Mouse (Mus musculus): ENCODE measurements around the gene Cyp2j5. TPM values are rescaled to one million over a fixed set of nuclear protein-coding genes. Genes with fewer than 3 reads are reported as not detected.

Gene Cyp2j5
- not detected in 2 replicates for polyA plus RNA-seq (2016; fragmentation: Nextera tagmentation; extraction: Ambion mirVana)

GRCm38 (mm10) chr4:96663991-96664390 lies at the start of gene Cyp2j5:
Cyp2j5 (minus strand) TSS chr4:96664154.
- no peak for ATAC-seq (ENCODE audit: low FRiP score)

DNA sequence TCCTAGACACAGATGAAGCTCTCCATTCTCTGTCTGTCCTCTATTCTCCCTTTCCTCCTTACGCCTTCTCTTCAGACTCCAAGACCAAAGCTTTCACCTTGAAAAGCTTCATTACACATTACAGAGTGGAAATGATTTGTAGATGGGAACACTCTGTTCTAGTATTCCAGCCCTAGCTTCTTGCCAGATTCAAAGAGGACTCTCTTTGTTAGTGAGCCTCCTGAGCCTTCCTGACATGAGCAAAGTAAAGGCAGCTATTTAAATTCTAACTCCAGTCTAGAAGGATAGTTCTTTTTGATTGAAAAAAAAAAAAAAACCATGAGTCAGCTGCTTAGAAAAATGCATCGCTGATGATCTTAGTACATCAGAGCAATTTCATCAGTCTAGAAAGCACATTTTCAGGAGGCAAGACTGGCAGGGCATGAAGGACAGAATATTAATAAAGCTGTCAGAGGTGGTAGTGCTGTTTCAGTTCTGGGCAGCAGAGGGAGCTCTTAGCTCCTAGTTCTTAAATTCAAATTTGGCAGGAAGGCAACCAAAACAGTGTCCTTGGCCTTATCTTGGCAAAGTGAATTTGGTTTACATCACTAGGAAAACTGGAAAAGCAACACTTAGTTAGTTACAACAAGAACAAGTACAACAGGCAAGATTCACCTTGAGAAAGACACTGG lies 41.5 kb upstream of the Cyp2j5 start:
- 52% methylated on average over 2 of the region's 2 CpGs for WGBS
- Histone ChIP-seq H3K4me1 (no peaks in the 10 kb centered on the region), H3K27me3 (no peaks in the 10 kb centered on the region), H3K27ac (no peak overlapping the region), H3K9me3 (replicated peaks) (no peaks in the 10 kb centered on the region), H3K4me3 (no peak overlapping the region), H3K9ac (no peak overlapping the region), H3K4me2 (replicated peaks) (no peak overlapping the region), H3K36me3 (no peaks in the 10 kb centered on the region)
- ATAC-seq (ENCODE audit: low FRiP score) = no peak

More at GRCm38 (mm10) chr4:96663991-96664390, at the start of gene Cyp2j5:
- WGBS = 93% methylated on average over 2 of the region's 2 CpGs
- Histone ChIP-seq H3K4me3 (no peak within 1 kb of the TSS), H3K4me2 (replicated peaks) (no peak within 1 kb of the TSS), H3K27me3 (no peaks in the 10 kb centered on the region), H3K9ac (no peak within 1 kb of the TSS), H3K4me1 (no peaks in the 10 kb centered on the region), H3K36me3 (no peaks in the 10 kb centered on the region), H3K9me3 (replicated peaks) (no peaks in the 10 kb centered on the region), H3K27ac (no peak within 1 kb of the TSS)

- peak overlapping the region; percentile 42 for H3K27ac ChIP-seq
- no peak overlapping the region; the same call in 1 of the 2 replicates for H3K4me2 ChIP-seq (replicated peaks)
- H3K4me1 ChIP-seq = peaks cover 14% of the 10 kb centered on the region
- peak; percentile 74; the same call in 1 of the 2 replicates for ATAC-seq (ENCODE audit: low FRiP score)
- H3K4me3 ChIP-seq = no peak overlapping the region
- H3K9ac ChIP-seq = no peak overlapping the region
- H3K9me3 ChIP-seq (replicated peaks) = no peaks in the 10 kb centered on the region
- H3K27me3 ChIP-seq = no peaks in the 10 kb centered on the region
- 60% methylated on average over 5 of the region's 5 CpGs for WGBS
- H3K36me3 ChIP-seq = no peaks in the 10 kb centered on the region
Measured at GRCm38 (mm10) chr4:96698218-96698561, 34.2 kb upstream of the Cyp2j5 start.

GRCm38 (mm10) chr4:96697511-96698217 lies 33.7 kb upstream of the Cyp2j5 start:
- ATAC-seq (ENCODE audit: low FRiP score) = peak; percentile 89
- Histone ChIP-seq H3K36me3 (no peaks in the 10 kb centered on the region), H3K27ac (peak overlapping the region; percentile 42), H3K9ac (no peak overlapping the region), H3K4me2 (replicated peaks) (0 out of 2 replicates have a peak overlapping the region, but pooled peaks have one; percentile 1), H3K27me3 (no peaks in the 10 kb centered on the region), H3K9me3 (replicated peaks) (no peaks in the 10 kb centered on the region), H3K4me3 (no peak overlapping the region), H3K4me1 (peaks cover 14% of the 10 kb centered on the region)
- 50% methylated on average over 15 of the region's 15 CpGs for WGBS

DNA sequence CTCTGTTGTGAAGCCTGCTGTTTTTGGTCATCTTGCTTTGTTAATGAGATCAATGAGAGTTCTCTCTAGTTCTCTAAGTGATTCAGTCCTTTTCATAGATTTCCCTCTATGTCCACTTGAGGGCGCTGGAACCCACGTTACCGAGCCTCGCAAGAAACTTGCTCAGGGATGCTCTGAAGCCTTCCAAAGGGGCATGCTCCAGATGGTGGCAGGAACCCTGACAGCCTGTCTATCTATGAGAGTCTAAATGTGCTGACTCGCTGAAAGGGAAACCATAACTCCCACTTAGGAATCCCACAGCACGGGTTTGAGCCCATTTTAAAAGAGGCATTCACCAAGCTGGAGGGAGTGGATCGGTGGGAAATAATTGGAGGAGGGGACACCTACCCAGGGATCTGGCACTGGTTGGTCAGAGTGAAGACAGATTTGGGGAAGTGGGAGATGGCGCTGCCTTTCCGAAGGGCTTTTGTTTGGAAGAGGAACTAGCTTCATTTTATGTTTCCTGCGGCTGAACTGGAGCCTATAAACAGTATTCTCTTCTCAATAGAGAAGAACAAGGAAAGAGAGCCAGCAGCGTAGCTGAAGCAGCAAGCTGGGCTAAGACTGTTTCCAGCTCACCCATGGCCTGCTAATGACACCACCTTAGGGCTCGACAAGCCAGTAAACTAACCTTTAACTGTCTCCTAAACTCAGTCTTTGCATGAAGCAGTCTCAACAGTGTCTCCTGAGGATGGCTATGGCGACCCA lies 32.8 kb upstream of the Cyp2j5 start:
- ATAC-seq (ENCODE audit: low FRiP score) = peak; percentile 77
- WGBS = 40% methylated on average over 13 of the region's 13 CpGs
- Histone ChIP-seq H3K9ac (no peak overlapping the region), H3K9me3 (replicated peaks) (no peaks in the 10 kb centered on the region), H3K4me2 (replicated peaks) (0 out of 2 replicates have a peak overlapping the region, but pooled peaks have one; percentile 7), H3K27me3 (no peaks in the 10 kb centered on the region), H3K4me1 (peaks cover 14% of the 10 kb centered on the region), H3K27ac (peak overlapping the region; percentile 42; the same call in 1 of the 2 replicates), H3K36me3 (no peaks in the 10 kb centered on the region), H3K4me3 (no peak overlapping the region)

DNA sequence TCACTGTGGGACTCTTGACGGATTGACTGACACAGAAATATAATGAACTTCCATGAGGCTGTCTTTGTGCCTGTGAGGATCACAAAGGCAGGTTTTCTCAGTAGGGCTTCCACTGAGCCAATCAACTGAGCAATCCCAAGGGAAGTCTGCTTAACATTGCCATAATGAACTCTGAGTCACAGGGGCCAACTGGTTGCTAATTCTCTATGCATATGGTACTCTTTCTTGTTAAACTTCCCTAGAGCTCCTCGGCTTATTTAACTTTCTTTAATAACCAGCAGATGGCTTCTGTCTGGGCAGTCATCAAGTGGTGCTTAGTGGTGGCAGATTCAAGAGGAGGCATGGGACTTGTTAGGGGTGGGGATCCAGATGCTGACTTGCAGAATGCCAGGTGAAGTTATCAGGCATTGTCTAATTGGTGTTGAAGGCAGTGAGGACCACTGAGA lies 23.4 kb upstream of the Cyp2j5 start:
- H3K4me1 ChIP-seq = no peaks in the 10 kb centered on the region
- H3K27me3 ChIP-seq = no peaks in the 10 kb centered on the region
- no peaks in the 10 kb centered on the region for H3K9me3 ChIP-seq (replicated peaks)
- no peak overlapping the region for H3K4me2 ChIP-seq (replicated peaks)
- H3K4me3 ChIP-seq = no peak overlapping the region
- peak; percentile 64 for ATAC-seq (ENCODE audit: low FRiP score)
- no peak overlapping the region for H3K9ac ChIP-seq
- WGBS = 49% methylated on average over 2 of the region's 2 CpGs
- H3K36me3 ChIP-seq = no peaks in the 10 kb centered on the region
- H3K27ac ChIP-seq = no peak overlapping the region

DNA sequence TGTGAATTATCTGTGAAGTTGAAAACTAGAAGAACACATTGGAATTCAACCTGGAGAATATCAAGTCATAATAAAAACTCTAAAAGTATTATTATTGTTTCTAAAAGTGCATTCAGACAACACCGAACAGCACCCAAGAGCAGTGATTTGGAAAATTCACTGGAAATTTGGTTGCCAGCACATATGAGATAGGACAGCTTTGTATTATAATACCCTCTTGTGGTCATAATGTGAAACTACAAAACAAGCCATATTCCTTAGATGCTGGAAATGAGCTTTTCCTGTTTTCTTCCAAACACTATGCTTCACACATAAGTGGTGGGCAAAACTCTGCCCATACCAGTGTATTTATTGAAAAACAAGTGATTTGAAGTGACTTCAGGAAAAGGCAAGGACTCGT lies 19.5 kb upstream of the Cyp2j5 start:
- H3K9ac ChIP-seq = no peak overlapping the region
- no peaks in the 10 kb centered on the region for H3K4me1 ChIP-seq
- no peaks in the 10 kb centered on the region for H3K36me3 ChIP-seq
- no peak overlapping the region for H3K27ac ChIP-seq
- no peak for ATAC-seq (ENCODE audit: low FRiP score)
- H3K4me2 ChIP-seq (replicated peaks) = no peak overlapping the region
- H3K9me3 ChIP-seq (replicated peaks) = no peaks in the 10 kb centered on the region
- no peak overlapping the region for H3K4me3 ChIP-seq
- 44% methylated on average over 2 of the region's 2 CpGs for WGBS
- no peaks in the 10 kb centered on the region for H3K27me3 ChIP-seq

DNA sequence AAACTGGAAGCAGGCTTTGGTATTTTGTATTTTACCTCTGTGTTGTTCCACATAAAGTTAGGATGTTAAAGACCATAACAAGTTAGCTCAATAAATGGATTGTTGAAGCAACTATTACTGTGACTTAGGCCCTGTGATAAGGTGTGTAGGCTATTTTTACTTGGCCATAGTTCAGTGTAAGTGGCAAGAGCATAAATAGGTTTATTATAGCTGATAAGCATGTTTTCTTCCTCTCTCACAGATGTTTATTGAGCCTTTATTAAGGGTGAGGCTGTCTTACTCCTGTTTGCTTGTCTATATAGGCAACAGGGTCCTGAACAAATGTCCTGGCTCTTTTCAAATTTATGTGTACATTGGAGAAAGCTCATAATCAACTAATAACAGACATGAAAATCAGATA lies 17.0 kb upstream of the Cyp2j5 start:
- Histone ChIP-seq H3K36me3 (no peaks in the 10 kb centered on the region), H3K4me1 (no peaks in the 10 kb centered on the region), H3K9ac (no peak overlapping the region), H3K4me2 (replicated peaks) (no peak overlapping the region), H3K4me3 (no peak overlapping the region), H3K27ac (no peak overlapping the region), H3K9me3 (replicated peaks) (no peaks in the 10 kb centered on the region), H3K27me3 (no peaks in the 10 kb centered on the region)
- ATAC-seq (ENCODE audit: low FRiP score) = no peak

GRCm38 (mm10) chr4:96680233-96680632 lies 16.3 kb upstream of the Cyp2j5 start:
- Histone ChIP-seq H3K36me3 (no peaks in the 10 kb centered on the region), H3K4me3 (no peak overlapping the region), H3K27ac (no peak overlapping the region), H3K9me3 (replicated peaks) (no peaks in the 10 kb centered on the region), H3K27me3 (no peaks in the 10 kb centered on the region), H3K4me2 (replicated peaks) (no peak overlapping the region), H3K9ac (no peak overlapping the region), H3K4me1 (no peaks in the 10 kb centered on the region)
- ATAC-seq (ENCODE audit: low FRiP score) = no peak
- WGBS = 17% methylated on average over 1 of the region's 1 CpGs

- no peak for ATAC-seq (ENCODE audit: low FRiP score)
- H3K4me1 ChIP-seq = no peaks in the 10 kb centered on the region
- H3K9me3 ChIP-seq (replicated peaks) = no peaks in the 10 kb centered on the region
- H3K4me3 ChIP-seq = no peak overlapping the region
- H3K4me2 ChIP-seq (replicated peaks) = no peak overlapping the region
- H3K9ac ChIP-seq = no peak overlapping the region
- H3K27me3 ChIP-seq = no peaks in the 10 kb centered on the region
- no peaks in the 10 kb centered on the region for H3K36me3 ChIP-seq
- H3K27ac ChIP-seq = no peak overlapping the region
- WGBS = 97% methylated on average over 1 of the region's 1 CpGs
Measured at GRCm38 (mm10) chr4:96664668-96665454, 907 bp upstream of the Cyp2j5 start.

- Histone ChIP-seq H3K36me3 (no peaks in the 10 kb centered on the region), H3K9me3 (replicated peaks) (no peaks in the 10 kb centered on the region), H3K4me1 (no peaks in the 10 kb centered on the region), H3K27me3 (no peaks in the 10 kb centered on the region), H3K27ac (no peak overlapping the region), H3K4me2 (replicated peaks) (no peak overlapping the region), H3K9ac (no peak overlapping the region), H3K4me3 (no peak overlapping the region)
- 88% methylated on average over 1 of the region's 1 CpGs for WGBS
- ATAC-seq (ENCODE audit: low FRiP score) = no peak
Measured at GRCm38 (mm10) chr4:96635455-96635854, 28.5 kb downstream of the Cyp2j5 start.

DNA sequence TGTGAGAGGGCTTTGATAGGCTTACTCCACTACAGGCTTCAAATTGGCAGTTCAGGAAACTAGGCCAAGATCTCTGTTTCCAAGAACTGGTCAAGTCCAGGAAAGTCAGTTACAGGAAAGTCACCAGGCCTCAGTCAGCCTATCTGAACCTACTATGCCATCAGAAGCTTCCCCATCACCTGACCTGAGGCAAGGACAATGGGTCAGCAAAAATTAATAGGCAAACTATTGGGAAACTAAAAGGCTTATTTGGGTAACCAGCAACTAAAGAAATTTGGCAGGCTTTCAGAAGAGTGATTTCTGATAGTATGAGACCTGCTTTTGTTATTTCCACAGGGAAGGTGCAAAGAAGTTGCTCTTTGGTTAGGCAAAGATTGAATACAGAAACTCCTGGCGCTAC lies 41.5 kb downstream of the Cyp2j5 start:
- H3K27ac ChIP-seq = no peak overlapping the region
- H3K36me3 ChIP-seq = no peaks in the 10 kb centered on the region
- H3K4me1 ChIP-seq = no peaks in the 10 kb centered on the region
- 86% methylated on average over 1 of the region's 1 CpGs for WGBS
- no peak overlapping the region for H3K4me2 ChIP-seq (replicated peaks)
- H3K9ac ChIP-seq = no peak overlapping the region
- H3K27me3 ChIP-seq = no peaks in the 10 kb centered on the region
- H3K9me3 ChIP-seq (replicated peaks) = 0 out of 2 replicates have a peak, but pooled peaks cover 2% of the 10 kb centered on the region
- ATAC-seq (ENCODE audit: low FRiP score) = no peak
- H3K4me3 ChIP-seq = no peak overlapping the region

Data from hindbrain, embryonic 12.5 days (tissue).